Mouse (Mus musculus) midbrain, embryonic 12.5 days (tissue): ENCODE results near the gene Gm43552. TPM values are rescaled to one million over a fixed set of nuclear protein-coding genes. Genes with fewer than 3 reads are reported as not detected.

Experiments
- ATAC-seq: fragments of 200-750 bp; cut with Nextera tagmentation; 2 replicates; pipeline ENCODE4 v1.8.0; 2017; ENCODE audit warnings: low read depth, moderate TSS enrichment, moderate library complexity; ENCODE audit not compliant: low FRiP score
- H3K27ac ChIP-seq: fragments of 300-500 bp; sonication (generic); replicated peaks from 2 replicates; pipeline ENCODE4 v1.5.1; 2016; ENCODE audit warnings: mild to moderate bottlenecking
- H3K27me3 ChIP-seq: fragments of 300-500 bp; sonication (generic); 2 replicates; pipeline ENCODE4 v1.6.1; 2016; ENCODE audit warnings: mild to moderate bottlenecking
- H3K36me3 ChIP-seq: fragments of 300-500 bp; sonication (generic); 2 replicates; pipeline ENCODE4 v1.6.1; 2016
- H3K4me1 ChIP-seq: fragments of 300-500 bp; sonication (generic); 2 replicates; pipeline ENCODE4 v1.6.1; 2016
- H3K4me2 ChIP-seq: fragments of 300-500 bp; sonication (generic); replicated peaks from 2 replicates; pipeline ENCODE4 v1.6.1; 2016; ENCODE audit warnings: mild to moderate bottlenecking, moderate library complexity
- H3K4me3 ChIP-seq: fragments of 300-500 bp; sonication (generic); 2 replicates; pipeline ENCODE4 v1.5.1; 2016; ENCODE audit warnings: mild to moderate bottlenecking
- H3K9ac ChIP-seq: fragments of 300-500 bp; sonication (generic); replicated peaks from 2 replicates; pipeline ENCODE4 v1.6.1; 2016; ENCODE audit warnings: mild to moderate bottlenecking, moderate library complexity
- H3K9me3 ChIP-seq: fragments of 300-500 bp; sonication (generic); 2 replicates; pipeline ENCODE4 v1.6.1; 2016; ENCODE audit warnings: mild to moderate bottlenecking
- WGBS: fragments of 180-500 bp; shearing (Covaris S2); methylation state at CpG from one replicate; pipeline ENCODE4 v1.1.7; 2016; 5-methylcytosine and 5-hydroxymethylcytosine counted together
- polyA plus RNA-seq: library from polyadenylated mRNA; unstranded; fragments of >200 nt; fragmentation: Nextera tagmentation; extraction: Ambion mirVana; gene quantifications from 2 replicates; pipeline ENCODE4 v1.2.1, GENCODE M21; 2016

The Gm43552 gene
- polyA plus RNA-seq, 1 experiment from 2014 or later, result not detected

DNA sequence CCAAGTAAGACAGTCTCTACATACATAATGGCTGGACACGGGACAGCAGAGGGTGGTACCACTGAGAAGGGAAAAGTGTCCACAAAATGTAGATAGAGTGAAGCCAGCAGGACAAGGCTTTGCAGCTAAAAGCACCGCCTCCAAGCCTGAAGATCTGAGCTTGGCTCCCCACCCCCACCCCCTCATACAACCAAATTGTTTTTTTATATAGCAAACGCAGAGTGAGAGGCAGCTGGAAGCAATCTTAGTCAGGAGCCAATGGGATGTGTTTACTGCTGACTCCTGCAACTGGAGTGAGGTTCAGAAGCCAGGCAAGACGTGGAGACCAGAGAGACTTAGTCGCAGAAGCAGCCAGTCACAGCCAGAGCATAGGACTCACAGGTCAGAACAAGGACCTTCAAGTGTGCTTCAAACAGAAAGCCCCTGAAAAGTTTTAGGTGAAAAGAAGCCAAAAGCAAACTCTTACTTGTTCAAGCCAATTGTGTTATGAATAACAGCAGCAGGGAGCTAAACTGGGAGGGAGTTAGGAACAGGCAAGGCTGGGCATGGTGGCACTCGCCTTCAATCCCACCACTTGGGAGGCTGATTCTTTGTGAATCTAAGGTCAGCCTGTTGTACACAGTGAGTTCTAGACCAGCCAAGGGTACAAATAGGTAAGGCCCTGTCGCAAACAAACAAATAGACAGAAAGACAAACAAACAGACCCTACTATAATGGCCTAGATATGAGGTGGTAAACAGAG lies 35.4 kb downstream of the Gm43552 start:
- Histone ChIP-seq H3K36me3 (no peaks in the 10 kb centered on the region), H3K27me3 (no peaks in the 10 kb centered on the region), H3K4me3 (no peak overlapping the region), H3K9me3 (no peaks in the 10 kb centered on the region), H3K4me1 (no peaks in the 10 kb centered on the region), H3K9ac (no peak overlapping the region), H3K4me2 (no peak overlapping the region), H3K27ac (no peak overlapping the region)
- no peak for ATAC-seq
- 72% methylated on average over 7 of the region's 7 CpGs for WGBS

DNA sequence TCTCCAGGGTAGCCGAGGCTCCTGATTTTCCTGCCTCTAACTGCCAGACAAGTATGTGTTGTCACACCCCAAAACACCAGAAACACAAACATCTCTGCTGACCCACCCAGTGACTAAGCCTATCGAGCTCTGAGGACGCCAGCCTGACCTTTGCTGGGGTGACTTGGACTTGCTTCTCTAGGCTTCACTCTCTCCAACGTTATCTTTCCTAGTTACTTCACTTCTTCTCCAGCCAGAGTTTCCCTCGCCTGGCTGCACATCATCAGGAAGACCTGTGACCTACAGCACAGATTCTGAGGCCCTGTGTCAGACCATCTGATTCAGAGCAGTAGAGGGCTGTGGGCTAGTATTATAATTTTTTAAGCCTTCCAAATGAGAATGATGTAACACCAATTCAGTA lies 37.9 kb downstream of the Gm43552 start:
- H3K27me3 ChIP-seq, result no peaks in the 10 kb centered on the region
- no peaks in the 10 kb centered on the region for H3K9me3 ChIP-seq
- no peak overlapping the region for H3K27ac ChIP-seq
- H3K4me1 ChIP-seq, result no peaks in the 10 kb centered on the region
- H3K4me3 ChIP-seq, result no peak overlapping the region
- H3K9ac ChIP-seq, result no peak overlapping the region
- H3K4me2 ChIP-seq, result no peak overlapping the region
- H3K36me3 ChIP-seq, result no peaks in the 10 kb centered on the region; the same call in 1 of the 2 replicates
- no peak for ATAC-seq
- 81% methylated on average over 5 of the region's 5 CpGs for WGBS

DNA sequence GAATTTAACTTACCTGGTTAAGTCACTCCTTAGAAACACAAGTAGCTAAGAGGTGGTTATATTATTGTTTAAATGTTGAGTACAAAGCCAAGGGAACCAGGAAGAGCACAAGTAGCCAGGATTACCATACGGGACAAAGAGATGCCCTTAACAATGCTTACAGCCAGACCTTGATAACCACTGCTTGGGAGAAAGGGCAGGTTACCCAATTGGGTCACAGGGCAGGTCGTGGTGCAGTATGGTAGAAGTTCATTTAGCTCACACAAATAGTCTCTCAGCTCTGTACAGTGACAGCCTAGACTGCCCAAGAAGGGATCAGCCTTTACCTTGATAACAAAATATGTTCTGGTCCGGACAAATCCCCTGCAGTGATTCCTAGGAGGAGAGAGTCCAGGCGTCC lies 43.7 kb downstream of the Gm43552 start:
- no peak for ATAC-seq
- Histone ChIP-seq H3K27ac (no peak overlapping the region), H3K9ac (no peak overlapping the region), H3K27me3 (no peaks in the 10 kb centered on the region), H3K36me3 (peaks cover 2% of the 10 kb centered on the region), H3K4me2 (no peak overlapping the region), H3K9me3 (no peaks in the 10 kb centered on the region), H3K4me3 (no peak overlapping the region), H3K4me1 (no peaks in the 10 kb centered on the region)
- WGBS, result 81% methylated on average over 4 of the region's 4 CpGs

DNA sequence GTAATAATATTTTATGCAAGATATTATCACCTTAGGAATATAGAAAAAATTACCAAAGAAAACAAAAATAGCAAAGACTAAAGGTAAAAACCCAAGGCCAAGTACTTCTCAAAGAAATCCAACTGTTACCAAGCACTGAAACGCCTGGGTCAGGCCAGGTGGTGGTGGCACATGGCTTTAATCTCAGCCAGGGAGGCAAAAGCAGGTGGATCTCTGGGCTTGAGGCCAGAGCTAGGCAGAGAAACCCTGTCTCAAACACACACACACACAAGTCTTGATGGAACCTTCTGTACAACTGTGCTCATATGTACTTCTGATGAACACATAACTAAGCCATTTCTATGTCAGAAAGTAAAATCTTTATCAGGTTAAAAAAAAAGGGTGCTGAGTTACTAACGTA lies 44.8 kb downstream of the Gm43552 start:
- no peaks in the 10 kb centered on the region for H3K9me3 ChIP-seq
- H3K4me1 ChIP-seq, result no peaks in the 10 kb centered on the region
- H3K27ac ChIP-seq, result no peak overlapping the region
- H3K27me3 ChIP-seq, result no peaks in the 10 kb centered on the region
- no peak overlapping the region for H3K4me2 ChIP-seq
- ATAC-seq, result no peak
- no peak overlapping the region for H3K4me3 ChIP-seq
- peaks cover 2% of the 10 kb centered on the region for H3K36me3 ChIP-seq
- no peak overlapping the region for H3K9ac ChIP-seq
- 85% methylated on average over 2 of the region's 2 CpGs for WGBS

GRCm38 (mm10) chr5:65446756-65447155 lies 45.9 kb downstream of the Gm43552 start:
- no peak overlapping the region for H3K4me3 ChIP-seq
- 73% methylated on average over 2 of the region's 2 CpGs for WGBS
- H3K9ac ChIP-seq, result no peak overlapping the region
- H3K27me3 ChIP-seq, result no peaks in the 10 kb centered on the region
- no peak overlapping the region for H3K27ac ChIP-seq
- no peaks in the 10 kb centered on the region for H3K9me3 ChIP-seq
- H3K4me1 ChIP-seq, result no peaks in the 10 kb centered on the region
- H3K4me2 ChIP-seq, result no peak overlapping the region
- ATAC-seq, result no peak
- peaks cover 2% of the 10 kb centered on the region for H3K36me3 ChIP-seq

DNA sequence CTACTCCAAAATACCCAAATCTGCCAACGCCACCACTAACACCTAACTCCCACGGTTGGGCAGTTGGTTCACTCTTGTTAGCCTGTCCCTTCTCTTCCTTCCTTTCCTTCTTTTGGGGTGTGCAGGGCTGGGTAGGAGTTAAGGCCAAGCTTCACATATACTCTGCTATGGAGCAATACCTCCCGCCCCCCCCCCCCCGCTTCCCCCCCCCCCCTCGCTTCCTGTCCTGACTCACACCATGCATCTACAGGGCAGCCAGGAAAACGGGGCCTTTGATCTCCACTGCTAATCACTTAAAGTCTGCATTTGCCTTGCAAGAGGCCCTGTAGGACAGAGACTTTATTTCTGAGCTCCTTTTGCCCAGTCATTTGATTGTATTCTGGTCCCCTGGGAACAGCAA lies 47.7 kb downstream of the Gm43552 start:
- H3K27ac ChIP-seq, result no peak overlapping the region
- H3K4me1 ChIP-seq, result no peaks in the 10 kb centered on the region
- H3K27me3 ChIP-seq, result no peaks in the 10 kb centered on the region
- WGBS, result 75% methylated on average over 3 of the region's 6 CpGs
- ATAC-seq, result no peak
- H3K36me3 ChIP-seq, result peaks cover 2% of the 10 kb centered on the region
- no peak overlapping the region for H3K9ac ChIP-seq
- H3K9me3 ChIP-seq, result no peaks in the 10 kb centered on the region
- no peak overlapping the region for H3K4me3 ChIP-seq
- no peak overlapping the region for H3K4me2 ChIP-seq

GRCm38 (mm10) chr5:65438041-65438440 lies 54.6 kb downstream of the Gm43552 start:
- Histone ChIP-seq H3K4me3 (no peak overlapping the region), H3K36me3 (no peaks in the 10 kb centered on the region), H3K4me2 (no peak overlapping the region), H3K4me1 (peaks cover 10% of the 10 kb centered on the region), H3K9me3 (no peaks in the 10 kb centered on the region), H3K27ac (no peak overlapping the region), H3K9ac (no peak overlapping the region), H3K27me3 (no peaks in the 10 kb centered on the region)
- no peak for ATAC-seq

DNA sequence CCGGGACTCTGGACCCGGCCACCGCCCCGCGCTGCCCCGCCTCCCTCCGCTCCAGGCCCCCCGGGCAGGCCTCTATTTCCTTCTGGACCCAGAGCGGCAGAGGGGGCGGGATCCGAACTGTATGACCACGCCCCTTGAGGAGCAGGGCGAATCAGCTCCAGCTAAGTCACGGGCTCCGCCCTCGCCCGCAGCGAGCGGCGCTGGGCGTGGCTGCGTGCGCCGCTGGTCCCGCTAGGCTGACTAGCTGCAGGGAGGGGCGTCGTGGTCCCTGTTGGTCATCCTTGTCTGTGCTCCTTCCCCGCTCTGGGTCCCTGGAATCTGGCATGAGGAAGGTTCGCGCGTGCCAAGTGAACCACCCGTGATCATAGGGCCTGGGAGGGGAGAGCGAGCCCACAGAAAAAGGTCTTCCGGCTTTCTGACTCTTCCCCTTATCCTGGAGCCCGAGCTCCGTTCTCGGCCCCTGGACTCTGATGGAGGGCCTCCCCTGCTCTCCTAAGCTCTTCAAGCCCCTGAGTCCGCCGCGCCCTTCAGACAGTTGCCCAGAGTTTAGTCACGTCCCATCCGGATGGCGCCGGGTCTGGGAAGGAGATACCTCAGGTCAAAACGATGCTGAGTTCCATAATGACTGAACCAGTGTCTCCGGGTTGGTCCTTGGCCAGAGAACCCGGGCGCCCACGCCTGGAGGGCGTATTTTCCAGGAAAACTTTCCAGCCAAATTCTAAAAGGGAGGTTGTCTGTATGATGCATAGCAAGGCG lies 56.6 kb downstream of the Gm43552 start, which contains the start of gene Ugdh:
Gene Ugdh (minus strand): TSS at position 144 of the 756 bp plus-strand sequence.
- Histone ChIP-seq H3K27me3 (no peaks in the 10 kb centered on the region), H3K9me3 (no peaks in the 10 kb centered on the region), H3K4me1 (peaks cover 10% of the 10 kb centered on the region), H3K27ac (peak within 1 kb of the TSS; percentile 75), H3K4me3 (peak within 1 kb of the TSS; percentile 85), H3K36me3 (no peaks in the 10 kb centered on the region), H3K4me2 (peak within 1 kb of the TSS; percentile 62), H3K9ac (peak within 1 kb of the TSS; percentile 81)
- peak; percentile 98 for ATAC-seq
- under 1% methylated on average over 51 of the region's 51 CpGs for WGBS

- H3K4me2 ChIP-seq, result peak overlapping the region; percentile 62
Observed at GRCm38 (mm10) chr5:65435363-65435805, 57.2 kb downstream of the Gm43552 start.

GRCm38 (mm10) chr5:65434471-65435362 lies 57.9 kb downstream of the Gm43552 start:
- Histone ChIP-seq H3K27ac (peak overlapping the region; percentile 75), H3K4me2 (peak overlapping the region; percentile 62), H3K9ac (peak overlapping the region; percentile 81), H3K4me3 (peak overlapping the region; percentile 85), H3K36me3 (no peaks in the 10 kb centered on the region), H3K9me3 (no peaks in the 10 kb centered on the region), H3K4me1 (peaks cover 10% of the 10 kb centered on the region), H3K27me3 (no peaks in the 10 kb centered on the region)
- ATAC-seq, result peak; percentile 28
- 4% methylated on average over 15 of the region's 15 CpGs for WGBS

More at GRCm38 (mm10) chr5:65435363-65435805, 57.2 kb downstream of the Gm43552 start:
- Histone ChIP-seq H3K4me1 (peaks cover 10% of the 10 kb centered on the region), H3K4me3 (peak overlapping the region; percentile 85), H3K9ac (peak overlapping the region; percentile 81), H3K9me3 (no peaks in the 10 kb centered on the region), H3K36me3 (no peaks in the 10 kb centered on the region), H3K27me3 (no peaks in the 10 kb centered on the region), H3K27ac (peak overlapping the region; percentile 75)
- ATAC-seq, result no peak; the same call in 1 of the 2 replicates
- WGBS, result under 1% methylated on average over 46 of the region's 47 CpGs

GRCm38 (mm10) chr5:65429441-65429840 lies 63.2 kb downstream of the Gm43552 start:
- peaks cover 19% of the 10 kb centered on the region for H3K36me3 ChIP-seq
- peaks cover 6% of the 10 kb centered on the region for H3K4me1 ChIP-seq
- H3K27ac ChIP-seq, result no peak overlapping the region
- no peak for ATAC-seq
- H3K4me2 ChIP-seq, result no peak overlapping the region
- 93% methylated on average over 5 of the region's 5 CpGs for WGBS
- no peak overlapping the region for H3K4me3 ChIP-seq
- H3K9me3 ChIP-seq, result no peaks in the 10 kb centered on the region
- H3K27me3 ChIP-seq, result no peaks in the 10 kb centered on the region
- H3K9ac ChIP-seq, result no peak overlapping the region
